Mouse (Mus musculus) cerebellum, adult 2 months (tissue): ENCODE results near the gene Cdk18. TPM values are rescaled to one million over a fixed set of nuclear protein-coding genes. Genes with fewer than 3 reads are reported as not detected.

ENCODE experiments used
- DNase-seq, 2 experiments: peaks; one replicate each; pipeline ENCODE4 v3.0.0; 2021
- H3K27ac ChIP-seq: fragments of 200-500 bp; 2 replicates; pipeline ENCODE4 v1.5.1; 2012; ENCODE audit warnings: low read length, control low read depth, inconsistent platforms; ENCODE audit not compliant: insufficient read depth
- H3K27me3 ChIP-seq: fragments of 200-500 bp; 2 replicates; pipeline ENCODE4 v1.6.1; 2012; ENCODE audit warnings: inconsistent platforms, mild to moderate bottlenecking, low read length, moderate library complexity; ENCODE audit not compliant: control insufficient read depth, insufficient read depth
- H3K4me1 ChIP-seq: fragments of 200-500 bp; 2 replicates; pipeline ENCODE4 v1.6.1; 2011; ENCODE audit warnings: low read length; ENCODE audit not compliant: control insufficient read depth, insufficient read depth
- H3K4me3 ChIP-seq: fragments of 200-500 bp; replicated peaks from 2 replicates; pipeline ENCODE3; 2011; ENCODE audit warnings: mild to moderate bottlenecking, low read depth, low read length, control low read depth; ENCODE audit not compliant: insufficient read depth
- CTCF ChIP-seq: fragments of 200-500 bp; IDR thresholded peaks from 2 replicates; pipeline ENCODE4 v1.5.1; 2011; ENCODE audit warnings: low read depth, mild to moderate bottlenecking, control low read depth, low read length, moderate library complexity, borderline replicate concordance; ENCODE audit not compliant: insufficient read depth
- POLR2A ChIP-seq: fragments of 200-500 bp; IDR thresholded peaks from 2 replicates; pipeline ENCODE4 v1.6.1; 2011; ENCODE audit warnings: low read length, control low read depth, borderline replicate concordance; ENCODE audit not compliant: insufficient read depth
- WGBS: fragments of 180-500 bp; shearing (Covaris S2); methylation state at CpG from one replicate; pipeline ENCODE4 v1.1.7; 2018; 5-methylcytosine and 5-hydroxymethylcytosine counted together
- polyA plus RNA-seq: library from polyadenylated mRNA; depleted of rRNA; stranded (reverse); fragments of >200 nt; gene quantifications from 2 replicates; pipeline ENCODE4 v1.2.3, GENCODE M21; 2012

Gene Cdk18
- polyA plus RNA-seq, 1 experiment, result 35.8 TPM

DNA sequence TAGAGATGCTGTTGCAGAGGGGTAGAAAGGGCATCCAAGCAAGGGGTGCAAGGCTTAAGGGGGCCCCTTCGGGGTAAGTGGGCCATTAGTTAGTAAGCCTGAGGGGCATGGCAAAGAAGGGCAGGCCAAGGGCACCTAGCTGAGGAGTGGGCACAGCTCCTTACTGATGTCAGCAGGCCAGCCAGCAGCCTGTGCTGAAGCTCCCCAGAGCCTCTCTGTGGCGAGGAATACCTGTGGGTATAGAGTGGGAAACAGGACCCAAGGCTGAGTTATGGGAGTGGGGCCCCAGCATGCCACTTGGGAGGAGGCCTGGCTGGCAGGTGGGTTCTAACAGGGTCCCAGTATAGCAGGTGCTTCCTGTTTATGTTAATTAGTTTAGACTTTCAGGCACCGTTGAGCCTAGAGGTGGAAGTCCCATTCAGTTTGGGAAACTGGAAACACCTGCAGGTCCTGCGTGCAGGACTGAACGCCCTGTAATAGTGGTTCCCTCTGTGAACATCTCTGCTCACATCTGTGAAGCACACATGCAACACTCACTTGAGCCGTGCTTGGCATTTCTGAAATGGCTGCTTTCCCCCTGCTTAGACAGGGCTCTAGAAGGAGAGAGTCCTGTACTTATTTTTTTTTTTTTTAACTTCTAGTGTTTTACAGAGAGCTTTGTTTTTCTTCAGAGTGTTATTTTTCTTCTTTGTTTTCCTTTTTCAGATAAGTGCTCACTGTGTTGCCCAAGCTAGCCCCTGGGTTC is 37.4 kb downstream of the Cdk18 start:
- no peak for DNase-seq
- WGBS, result 93% methylated on average over 6 of the region's 6 CpGs
- H3K4me3 ChIP-seq, result no peak overlapping the region
- H3K27me3 ChIP-seq, result no peaks in the 10 kb centered on the region
- H3K27ac ChIP-seq, result no peak overlapping the region
- TF ChIP-seq POLR2A, result no peak
- no peak for TF ChIP-seq CTCF
- H3K4me1 ChIP-seq, result peaks cover 17% of the 10 kb centered on the region

DNA sequence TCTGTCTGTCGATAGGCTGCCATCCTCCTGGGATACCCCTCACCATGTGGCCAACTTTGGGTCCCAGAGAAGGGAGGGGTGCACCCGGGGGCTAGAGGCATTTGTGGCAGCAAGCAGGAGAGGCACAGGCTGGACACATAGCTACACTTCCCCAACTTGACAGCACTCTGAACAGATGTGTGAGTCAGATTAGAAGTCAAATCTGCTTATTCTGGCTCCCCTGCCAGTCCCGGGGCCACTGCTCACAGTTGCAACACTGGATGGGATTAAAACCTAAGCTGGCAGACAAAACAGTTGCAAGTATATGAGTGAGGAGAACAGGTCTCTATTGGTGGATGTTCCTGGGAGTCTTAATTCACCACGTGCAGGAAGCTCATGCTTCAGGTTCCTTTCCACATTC is 39.7 kb downstream of the Cdk18 start:
- no peaks in the 10 kb centered on the region for H3K27me3 ChIP-seq
- H3K4me3 ChIP-seq, result no peak overlapping the region
- H3K4me1 ChIP-seq, result peaks cover 28% of the 10 kb centered on the region
- WGBS, result 47% methylated on average over 4 of the region's 4 CpGs
- H3K27ac ChIP-seq, result no peak overlapping the region
- TF ChIP-seq POLR2A (no peak), CTCF (no peak)
- no peak for DNase-seq

DNA sequence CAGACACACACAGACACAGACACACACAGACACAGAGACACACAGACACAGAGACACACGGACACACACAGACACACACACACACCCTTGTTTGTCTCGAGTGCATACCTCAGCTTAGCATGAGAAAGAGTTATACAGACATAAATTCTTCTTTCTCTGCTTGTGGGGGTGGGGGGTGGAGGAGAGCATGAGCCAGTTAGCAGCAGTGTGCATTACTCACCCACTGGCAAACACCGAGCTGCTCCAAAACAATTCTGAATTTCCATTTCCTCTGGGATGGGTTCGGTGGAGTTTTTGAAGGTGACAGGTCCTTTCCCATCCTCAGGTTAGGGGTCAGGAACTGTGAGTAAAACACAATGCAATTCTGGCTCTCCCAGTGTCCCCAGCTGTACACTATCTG is 40.5 kb downstream of the Cdk18 start:
- WGBS, result 48% methylated on average over 4 of the region's 4 CpGs
- Histone ChIP-seq H3K27me3 (no peaks in the 10 kb centered on the region), H3K4me1 (peaks cover 24% of the 10 kb centered on the region), H3K4me3 (no peak overlapping the region), H3K27ac (no peak overlapping the region)
- TF ChIP-seq POLR2A (no peak), CTCF (no peak)
- DNase-seq, result no peak

DNA sequence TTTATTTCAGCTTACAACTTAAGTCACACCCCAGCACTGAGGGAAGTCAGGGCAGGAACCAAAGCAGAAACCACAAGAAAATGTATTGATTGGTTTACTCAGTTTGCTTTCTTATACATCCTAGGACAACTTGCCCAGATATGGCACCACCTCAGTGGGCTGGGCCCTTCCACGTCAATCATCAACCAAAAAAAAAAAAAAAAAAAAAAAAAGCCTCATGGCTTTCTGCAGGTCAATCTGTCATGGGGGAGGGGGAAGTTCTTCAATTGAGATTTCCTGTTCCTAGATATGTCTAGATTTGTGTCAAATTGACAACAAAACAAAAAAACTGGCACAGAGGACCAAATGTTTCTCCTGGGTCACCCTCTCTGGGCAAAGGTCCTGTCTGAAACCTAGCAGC is 41.4 kb downstream of the Cdk18 start:
- Histone ChIP-seq H3K27ac (no peak overlapping the region), H3K4me1 (peaks cover 24% of the 10 kb centered on the region), H3K27me3 (no peaks in the 10 kb centered on the region), H3K4me3 (no peak overlapping the region)
- 68% methylated on average over 1 of the region's 1 CpGs for WGBS
- no peak for DNase-seq
- TF ChIP-seq CTCF (no peak), POLR2A (no peak)

DNA sequence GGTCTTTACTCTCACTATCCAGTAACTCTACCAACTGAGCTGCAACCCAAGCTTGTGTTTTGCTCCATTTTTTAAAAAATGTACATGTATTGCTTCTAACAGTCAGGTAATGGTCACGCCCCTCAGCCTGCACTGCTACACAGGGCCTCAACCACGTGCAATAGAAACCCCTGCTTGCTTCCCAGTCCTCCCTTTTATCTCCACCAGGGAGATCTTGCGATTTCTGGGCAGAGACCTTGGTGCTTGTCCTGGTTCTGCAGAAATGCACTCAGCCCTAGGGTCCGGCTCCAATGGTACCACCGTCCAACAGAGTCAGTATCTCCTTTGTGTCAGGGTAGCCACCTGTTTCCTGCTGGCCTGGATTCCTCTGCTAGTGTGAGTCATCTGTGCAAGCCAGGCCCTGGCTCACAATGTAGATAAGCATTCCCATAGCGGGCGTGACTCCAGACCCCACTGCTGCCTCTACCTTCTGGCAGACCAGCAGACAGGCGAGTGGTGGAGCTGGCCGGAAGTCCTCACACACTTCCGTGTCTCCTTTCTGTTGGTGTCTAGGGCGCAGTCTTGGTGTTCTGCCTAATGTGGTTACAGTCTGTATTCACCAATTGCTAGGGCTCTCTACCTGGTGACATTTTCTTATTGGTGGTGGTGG is 44.0 kb downstream of the Cdk18 start:
- TF ChIP-seq CTCF (no peak), POLR2A (no peak)
- peaks cover 24% of the 10 kb centered on the region for H3K4me1 ChIP-seq
- no peak overlapping the region for H3K4me3 ChIP-seq
- H3K27me3 ChIP-seq, result no peaks in the 10 kb centered on the region
- DNase-seq, result peak; percentile 93 to 98
- H3K27ac ChIP-seq, result peak overlapping the region; percentile 70
- 14% methylated on average over 11 of the region's 11 CpGs for WGBS

DNA sequence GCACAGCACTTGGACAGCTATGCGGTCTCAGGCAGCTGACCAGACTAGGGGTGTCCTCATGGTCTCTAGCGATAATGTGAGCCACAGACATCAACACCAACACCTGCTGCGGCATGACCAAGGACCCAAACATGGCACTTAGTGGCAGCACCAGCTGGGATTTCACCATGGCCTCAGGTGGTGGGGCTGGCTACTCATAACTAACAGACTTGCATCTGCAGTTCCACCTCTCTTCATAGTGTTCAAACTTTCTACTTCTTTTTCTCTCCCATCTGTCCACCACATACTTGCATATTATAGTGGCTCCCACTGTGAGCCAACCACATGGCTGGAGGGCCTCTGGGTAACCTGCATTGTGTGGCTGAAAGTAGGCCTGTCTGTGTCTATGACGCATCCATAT is 46.2 kb downstream of the Cdk18 start:
- no peak overlapping the region for H3K4me3 ChIP-seq
- H3K27ac ChIP-seq, result no peak overlapping the region
- H3K27me3 ChIP-seq, result no peaks in the 10 kb centered on the region
- WGBS, result 94% methylated on average over 4 of the region's 4 CpGs
- no peak for DNase-seq
- TF ChIP-seq CTCF, result no peak
- peaks cover 17% of the 10 kb centered on the region for H3K4me1 ChIP-seq

DNA sequence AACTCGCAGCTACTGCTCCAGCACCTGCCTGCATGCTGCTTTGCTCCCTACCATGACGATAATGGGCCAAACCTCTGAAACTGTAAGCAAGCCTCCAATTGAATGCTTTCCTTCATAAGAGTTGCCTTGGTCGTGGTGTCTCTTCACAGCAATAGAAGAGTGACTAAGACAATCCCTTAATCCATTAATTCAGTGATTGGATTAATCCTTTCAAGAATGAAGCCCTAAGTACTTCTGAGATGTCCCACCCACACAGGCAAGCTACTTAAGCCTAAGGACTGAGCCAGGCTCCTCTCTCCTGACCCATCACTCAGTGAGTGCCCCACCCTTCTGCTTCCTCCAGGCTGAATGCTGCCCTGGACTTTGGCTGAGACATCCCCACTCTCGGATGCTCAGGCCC is 49.2 kb downstream of the Cdk18 start:
- H3K27ac ChIP-seq, result no peak overlapping the region
- H3K27me3 ChIP-seq, result no peaks in the 10 kb centered on the region
- H3K4me1 ChIP-seq, result peaks cover 15% of the 10 kb centered on the region
- no peak for DNase-seq
- TF ChIP-seq CTCF (no peak), POLR2A (no peak)
- WGBS, result 86% methylated on average over 4 of the region's 4 CpGs
- no peak overlapping the region for H3K4me3 ChIP-seq

DNA sequence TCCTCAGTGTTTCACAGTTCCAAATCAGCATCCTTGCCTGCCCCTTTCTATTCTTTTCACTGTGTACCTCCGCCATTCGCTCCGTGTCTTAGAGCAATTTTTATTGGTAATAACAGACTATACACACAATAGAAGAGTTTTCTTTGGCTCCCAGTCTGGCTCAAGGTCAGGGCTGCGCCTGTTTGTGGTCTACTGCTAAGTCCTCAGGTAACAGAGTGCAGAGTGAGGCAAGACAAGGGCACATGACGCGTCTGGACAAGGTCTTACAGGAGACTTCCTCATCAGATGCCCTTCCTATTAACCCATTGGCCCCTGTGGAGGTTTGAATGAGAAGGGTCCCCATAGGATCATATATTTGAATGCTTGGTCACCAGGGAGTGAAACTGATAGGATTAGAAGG is 49.7 kb downstream of the Cdk18 start:
- TF ChIP-seq POLR2A, result no peak
- TF ChIP-seq CTCF, result no peak
- no peak overlapping the region for H3K4me3 ChIP-seq
- no peak for DNase-seq
- H3K27me3 ChIP-seq, result no peaks in the 10 kb centered on the region
- WGBS, result 96% methylated on average over 6 of the region's 6 CpGs
- H3K27ac ChIP-seq, result no peak overlapping the region
- peaks cover 13% of the 10 kb centered on the region for H3K4me1 ChIP-seq
